Mouse (Mus musculus) thymus, postnatal 10 days (tissue): ENCODE results near the gene Lrrfip1.

ENCODE experiments used
- DNase-seq, 2 experiments: peaks; one replicate each; pipeline ENCODE4 v3.0.0; 2021; ENCODE audit warnings: low spot score in 2 of 2

Gene Lrrfip1

GRCm38 (mm10) chr1:91056416-91056815 lies 57.9 kb downstream of the Lrrfip1 start:
- no peak for DNase-seq

- DNase-seq: peak; percentile 65 to 68
Observed at GRCm38 (mm10) chr1:91057311-91058245, 59.0 kb downstream of the Lrrfip1 start.

GRCm38 (mm10) chr1:91058251-91058650 lies 59.7 kb downstream of the Lrrfip1 start:
- no peak for DNase-seq

GRCm38 (mm10) chr1:91059792-91060604 lies 61.5 kb downstream of the Lrrfip1 start:
- no peak for DNase-seq

- DNase-seq: no peak
Observed at GRCm38 (mm10) chr1:91061105-91061504, 62.6 kb downstream of the Lrrfip1 start.

- DNase-seq: peak; percentile 34 to 44
Observed at GRCm38 (mm10) chr1:91062363-91062762, 63.8 kb downstream of the Lrrfip1 start.

- DNase-seq: no peak
Observed at GRCm38 (mm10) chr1:91064053-91064452, 65.5 kb downstream of the Lrrfip1 start.

- DNase-seq: peak in 1 of 2 experiments; percentile 31
Observed at GRCm38 (mm10) chr1:91064903-91065525, 66.5 kb downstream of the Lrrfip1 start.

- DNase-seq: no peak
Observed at GRCm38 (mm10) chr1:91066061-91066460, 67.5 kb downstream of the Lrrfip1 start.

GRCm38 (mm10) chr1:91066599-91066998 lies 68.1 kb downstream of the Lrrfip1 start:
- no peak for DNase-seq

- no peak for DNase-seq
Observed at GRCm38 (mm10) chr1:91067716-91068115, 69.2 kb downstream of the Lrrfip1 start.

- no peak for DNase-seq
Observed at GRCm38 (mm10) chr1:91069575-91069974, 71.0 kb downstream of the Lrrfip1 start.

GRCm38 (mm10) chr1:91070547-91070946 lies 72.0 kb downstream of the Lrrfip1 start:
- DNase-seq: no peak

- DNase-seq: no peak
Observed at GRCm38 (mm10) chr1:91071671-91072290, 73.2 kb downstream of the Lrrfip1 start.

GRCm38 (mm10) chr1:91076946-91077345 lies 78.4 kb downstream of the Lrrfip1 start:
- no peak for DNase-seq

GRCm38 (mm10) chr1:91077456-91077855 lies 78.9 kb downstream of the Lrrfip1 start:
- DNase-seq: no peak

- no peak for DNase-seq
Observed at GRCm38 (mm10) chr1:91077980-91078379, 79.4 kb downstream of the Lrrfip1 start.

- no peak for DNase-seq
Observed at GRCm38 (mm10) chr1:91079740-91080422, 81.3 kb downstream of the Lrrfip1 start.

- no peak for DNase-seq
Observed at GRCm38 (mm10) chr1:91080423-91080749, 81.8 kb downstream of the Lrrfip1 start.

- no peak for DNase-seq
Observed at GRCm38 (mm10) chr1:91084374-91084773, 85.8 kb downstream of the Lrrfip1 start.

- DNase-seq: no peak
Observed at GRCm38 (mm10) chr1:91085009-91085408, 86.5 kb downstream of the Lrrfip1 start.
